Mouse (Mus musculus): ENCODE data around the gene Gm49486.

- TF ChIP-seq CTCF (conservative IDR thresholded peaks at IDR 0.05; ENCODE audit: low read length): no peak
- TF ChIP-seq POU5F1 (IDR thresholded peaks at IDR 0.05; ENCODE audit: borderline replicate concordance, low read length): no peak
- no peak for TF ChIP-seq NANOG (IDR thresholded peaks at IDR 0.05; ENCODE audit: borderline replicate concordance, low read length)
These were observed 18.8 kb upstream of the Gm49486 start for GRCm38 (mm10) chr15:79210357-79210756.

All from E14TG2a.4 (cell line).